Mouse (Mus musculus): Measurements from ENCODE around the gene Ubr4. TPM values are rescaled to one million over a fixed set of nuclear protein-coding genes. Genes with fewer than 3 reads are reported as not detected.
"Not testable (repeated sequence)": the region's sequence is repeated elsewhere in the genome, so short reads cannot be mapped to it uniquely, and the experiment has no call there.

The Ubr4 gene
- total and polyA plus RNA-seq, 3 experiments: 81.9 to 270 (median 177) TPM

- no peak for DNase-seq (ENCODE audit: low read depth, low spot score)
- Histone ChIP-seq H3K9ac (ENCODE audit: control insufficient read depth, low read depth, low read length, poor library complexity, severe bottlenecking) (no peak overlapping the region), H3K27ac (ENCODE audit: control insufficient read depth, low read depth, low read length) (no peak overlapping the region), H3K79me2 (ENCODE audit: control insufficient read depth, insufficient read depth, low read length, poor library complexity) (no peaks in the 10 kb centered on the region), H3K9me3 (replicated peaks; ENCODE audit: insufficient read depth, low read length) (no peaks in the 10 kb centered on the region), H3K27me3 (ENCODE audit: control insufficient read depth in 1 of 2, insufficient read depth in 2 of 2, low read length in 2 of 2) (no peaks in the 10 kb centered on the region), H3K36me3 (ENCODE audit: control insufficient read depth in 1 of 2, insufficient read depth in 2 of 2, low read length in 2 of 2) (no peaks in the 10 kb centered on the region), H3K4me1 (ENCODE audit: control insufficient read depth in 1 of 2, insufficient read depth in 2 of 2, low read length in 2 of 2) (no peaks in the 10 kb centered on the region), H3K4me3 (ENCODE audit: control insufficient read depth in 1 of 2, insufficient read depth in 1 of 2, low read depth in 2 of 2, low read length in 2 of 2) (no peak overlapping the region)
- TF ChIP-seq RAD21 (IDR thresholded peaks at IDR 0.05; ENCODE audit: low read depth, low read length) (no peak), KAT2A (conservative IDR thresholded peaks at IDR 0.05; ENCODE audit: low read depth, low read length) (no peak), MYB (IDR thresholded peaks at IDR 0.05; ENCODE audit: low read depth, low read length) (no peak), TCF12 (IDR thresholded peaks at IDR 0.05; ENCODE audit: low read depth, low read length) (no peak)
Measured at GRCm38 (mm10) chr4:139521926-139522325, 169.5 kb downstream of the Ubr4 start.

GRCm38 (mm10) chr4:139526475-139526874, 174.1 kb downstream of the Ubr4 start:
- Histone ChIP-seq H3K27me3 (ENCODE audit: control insufficient read depth in 1 of 2, insufficient read depth in 2 of 2, low read length in 2 of 2) (no peaks in the 10 kb centered on the region), H3K4me1 (ENCODE audit: control insufficient read depth in 1 of 2, insufficient read depth in 2 of 2, low read length in 2 of 2) (no peaks in the 10 kb centered on the region), H3K36me3 (ENCODE audit: control insufficient read depth in 1 of 2, insufficient read depth in 2 of 2, low read length in 2 of 2) (no peaks in the 10 kb centered on the region), H3K27ac (ENCODE audit: control insufficient read depth, low read depth, low read length) (no peak overlapping the region), H3K9me3 (replicated peaks; ENCODE audit: insufficient read depth, low read length) (no peaks in the 10 kb centered on the region), H3K79me2 (ENCODE audit: control insufficient read depth, insufficient read depth, low read length, poor library complexity) (no peaks in the 10 kb centered on the region), H3K4me3 (ENCODE audit: control insufficient read depth in 1 of 2, insufficient read depth in 1 of 2, low read depth in 2 of 2, low read length in 2 of 2) (no peak overlapping the region), H3K9ac (ENCODE audit: control insufficient read depth, low read depth, low read length, poor library complexity, severe bottlenecking) (no peak overlapping the region)
- no peak for DNase-seq (ENCODE audit: low read depth, low spot score)
- TF ChIP-seq JUND (IDR thresholded peaks at IDR 0.05; ENCODE audit: low read depth, low read length) (no peak), RAD21 (IDR thresholded peaks at IDR 0.05; ENCODE audit: low read depth, low read length) (no peak), MAZ (IDR thresholded peaks at IDR 0.05; ENCODE audit: low read depth, low read length) (no peak), ZKSCAN1 (IDR thresholded peaks at IDR 0.05; ENCODE audit: low read depth, low read length) (no peak), ELF1 (IDR thresholded peaks at IDR 0.05; ENCODE audit: low read depth, low read length) (no peak), EP300 (IDR thresholded peaks at IDR 0.05; ENCODE audit: low read depth in 1 of 2, low read length in 2 of 2) (no peak), MAFK (IDR thresholded peaks at IDR 0.05; ENCODE audit: borderline replicate concordance, low read depth, low read length) (no peak), SIN3A (IDR thresholded peaks at IDR 0.05; ENCODE audit: low read length) (no peak)

DNA sequence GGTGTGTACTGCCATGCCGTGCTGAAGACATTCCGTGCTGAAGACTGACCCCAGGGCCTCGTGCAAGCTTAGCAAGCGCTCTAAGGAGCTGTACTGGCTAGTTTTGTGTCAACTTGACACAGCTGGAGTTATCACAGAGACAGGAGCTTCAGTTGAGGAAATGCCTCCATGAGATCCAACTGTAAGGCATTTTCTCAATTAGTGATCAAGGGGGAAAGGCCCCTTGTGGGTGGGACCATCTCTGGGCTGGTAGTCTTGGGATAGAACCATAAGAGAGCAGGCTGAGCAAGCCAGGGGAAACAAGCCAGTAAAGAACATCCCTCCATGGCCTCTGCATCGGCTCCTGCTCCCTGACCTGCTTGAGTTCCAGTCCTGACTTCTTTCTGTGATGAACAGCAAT, 177.8 kb downstream of the Ubr4 start, which contains the start of gene Iffo2:
Gene Iffo2 (plus strand): TSS at position 301 of the 400 bp plus-strand sequence.
- not testable (repeated sequence) for H3K4me1 ChIP-seq (ENCODE audit: control insufficient read depth in 1 of 2, insufficient read depth in 2 of 2, low read length in 2 of 2); DNase-seq (ENCODE audit: low read depth, low spot score); H3K79me2 ChIP-seq (ENCODE audit: control insufficient read depth, insufficient read depth, low read length, poor library complexity); H3K27ac ChIP-seq (ENCODE audit: control insufficient read depth, low read depth, low read length); H3K27me3 ChIP-seq (ENCODE audit: control insufficient read depth in 1 of 2, insufficient read depth in 2 of 2, low read length in 2 of 2); H3K9ac ChIP-seq (ENCODE audit: control insufficient read depth, low read depth, low read length, poor library complexity, severe bottlenecking); H3K4me3 ChIP-seq (ENCODE audit: control insufficient read depth in 1 of 2, insufficient read depth in 1 of 2, low read depth in 2 of 2, low read length in 2 of 2); H3K36me3 ChIP-seq (ENCODE audit: control insufficient read depth in 1 of 2, insufficient read depth in 2 of 2, low read length in 2 of 2); H3K9me3 ChIP-seq (replicated peaks; ENCODE audit: insufficient read depth, low read length)

Data from MEL (cell line).